Mouse (Mus musculus) testis, adult 2 months (tissue): ENCODE data around the gene Cxcr4.

Source experiments
- CTCF ChIP-seq: fragments of 200-500 bp; IDR thresholded peaks from 2 replicates; pipeline ENCODE4 v1.5.1; 2012; ENCODE audit warnings: low read depth, mild to moderate bottlenecking, inconsistent platforms, low read length, moderate library complexity; ENCODE audit not compliant: control insufficient read depth, insufficient read depth, insufficient replicate concordance
- POLR2A ChIP-seq: fragments of 200-500 bp; IDR thresholded peaks from 2 replicates; pipeline ENCODE4 v1.6.1; 2012; ENCODE audit warnings: low read depth, mild to moderate bottlenecking, inconsistent platforms, low read length, moderate library complexity; ENCODE audit not compliant: control insufficient read depth

DNA sequence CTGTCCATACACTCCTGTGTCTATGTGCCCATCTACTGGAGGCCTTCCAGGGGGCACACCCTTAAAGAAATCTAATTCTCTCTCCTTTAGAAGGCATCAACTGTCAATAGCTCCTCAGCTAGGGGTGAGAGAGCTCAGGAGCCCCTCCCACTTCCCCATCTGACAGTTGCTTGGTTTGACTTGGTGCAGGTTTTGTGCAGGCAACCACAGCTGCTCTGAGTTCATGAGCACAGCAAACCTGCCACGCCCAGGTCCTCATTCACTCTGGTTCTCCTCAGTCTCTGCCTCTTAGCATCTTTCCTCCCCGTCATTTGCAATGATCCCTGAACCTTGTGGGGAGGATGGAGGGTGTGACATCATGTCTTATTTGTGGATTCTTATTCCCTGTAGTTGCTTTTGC lies 51.9 kb downstream of the Cxcr4 start:
- no peak for TF ChIP-seq CTCF
- TF ChIP-seq POLR2A, result no peak
